Mouse (Mus musculus) limb, embryonic 11.5 days (tissue): ENCODE measurements around the gene Ldah. TPM values are rescaled to one million over a fixed set of nuclear protein-coding genes. Genes with fewer than 3 reads are reported as not detected.

Source experiments
- ATAC-seq: fragments of 200-750 bp; cut with Nextera tagmentation; 2 replicates; pipeline ENCODE4 v1.8.0; 2017; ENCODE audit warnings: low read depth; ENCODE audit not compliant: insufficient number of reproducible peaks, low FRiP score, low TSS enrichment
- DNase-seq: peaks from one replicate; pipeline ENCODE4 v3.0.0-alpha.2; 2015; ENCODE audit warnings: low spot score
- H3K27ac ChIP-seq: fragments of 300-500 bp; sonication (generic); replicated peaks from 2 replicates; pipeline ENCODE4 v1.5.1; 2014; ENCODE audit warnings: low read depth, mild to moderate bottlenecking, low read length
- H3K27me3 ChIP-seq: fragments of 300-500 bp; sonication (generic); 2 replicates; pipeline ENCODE4 v1.6.1; 2014; ENCODE audit warnings: mild to moderate bottlenecking, low read length, mixed read lengths; ENCODE audit not compliant: control insufficient read depth, insufficient read depth
- H3K36me3 ChIP-seq: fragments of 300-500 bp; sonication (generic); 2 replicates; pipeline ENCODE4 v1.6.1; 2014; ENCODE audit warnings: mild to moderate bottlenecking, low read length, moderate library complexity, mixed read lengths; ENCODE audit not compliant: control insufficient read depth, insufficient read depth
- H3K4me1 ChIP-seq: fragments of 300-500 bp; sonication (generic); 2 replicates; pipeline ENCODE4 v1.6.1; 2014; ENCODE audit warnings: low read length, mixed read lengths; ENCODE audit not compliant: control insufficient read depth, insufficient read depth
- H3K4me2 ChIP-seq: fragments of 300-500 bp; sonication (generic); 2 replicates; pipeline ENCODE4 v1.6.1; 2014; ENCODE audit warnings: low read depth, mild to moderate bottlenecking, moderate library complexity; ENCODE audit not compliant: severe bottlenecking
- H3K4me3 ChIP-seq: fragments of 300-500 bp; sonication (generic); 2 replicates; pipeline ENCODE4 v1.5.1; 2014; ENCODE audit warnings: low read depth, low read length
- H3K9ac ChIP-seq: fragments of 300-500 bp; sonication (generic); 2 replicates; pipeline ENCODE4 v1.6.1; 2014; ENCODE audit warnings: mild to moderate bottlenecking, low read length
- H3K9me3 ChIP-seq: fragments of 300-500 bp; sonication (generic); 2 replicates; pipeline ENCODE4 v1.6.1; 2016; ENCODE audit warnings: low read length; ENCODE audit not compliant: control insufficient read depth
- WGBS: fragments of 180-500 bp; shearing (Covaris S2); extraction: QIAGEN DNeasy Blood & Tissue Kit; methylation state at CpG from one replicate; pipeline ENCODE4 v1.1.7; 2014; 5-methylcytosine and 5-hydroxymethylcytosine counted together
- polyA plus RNA-seq: library from polyadenylated mRNA; unstranded; fragments of >200 nt; fragmentation: Nextera tagmentation; extraction: Ambion mirVana; gene quantifications from 2 replicates; pipeline ENCODE4 v1.2.1, GENCODE M21; 2014

Ldah gene
- polyA plus RNA-seq, 1 experiment from 2014 or later = 62.2 TPM

DNA sequence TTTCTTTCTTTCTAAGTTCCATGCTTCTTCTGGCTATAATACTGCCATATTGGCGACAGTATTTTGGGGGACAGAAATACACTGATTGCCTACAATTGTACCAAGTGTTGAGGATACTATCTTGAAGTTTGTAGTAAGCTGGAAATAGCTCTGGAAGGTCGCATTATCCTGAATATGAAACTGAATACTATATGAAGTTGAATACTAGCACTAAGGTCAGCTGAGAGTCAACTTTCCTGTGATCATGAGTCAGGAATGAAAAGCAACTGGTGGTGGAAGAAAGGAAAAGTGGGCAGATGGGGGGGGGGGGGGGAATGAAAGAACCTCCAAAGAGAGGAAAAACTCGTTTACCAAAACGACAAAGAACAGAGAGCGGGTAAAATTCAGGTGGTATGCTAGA, 329 bp upstream of the Ldah start:
- ATAC-seq (no peak; the same call in 1 of the 2 replicates), DNase-seq (no peak)
- H3K4me2 ChIP-seq = peak overlapping the region; percentile 67
- WGBS = 17% methylated on average over 5 of the region's 5 CpGs
- no peaks in the 10 kb centered on the region for H3K4me1 ChIP-seq
- no peaks in the 10 kb centered on the region for H3K9me3 ChIP-seq
- no peaks in the 10 kb centered on the region for H3K36me3 ChIP-seq
- H3K9ac ChIP-seq = peak overlapping the region; percentile 63
- H3K4me3 ChIP-seq = peak overlapping the region; percentile 53
- no peaks in the 10 kb centered on the region for H3K27me3 ChIP-seq
- H3K27ac ChIP-seq = no peak overlapping the region

DNA sequence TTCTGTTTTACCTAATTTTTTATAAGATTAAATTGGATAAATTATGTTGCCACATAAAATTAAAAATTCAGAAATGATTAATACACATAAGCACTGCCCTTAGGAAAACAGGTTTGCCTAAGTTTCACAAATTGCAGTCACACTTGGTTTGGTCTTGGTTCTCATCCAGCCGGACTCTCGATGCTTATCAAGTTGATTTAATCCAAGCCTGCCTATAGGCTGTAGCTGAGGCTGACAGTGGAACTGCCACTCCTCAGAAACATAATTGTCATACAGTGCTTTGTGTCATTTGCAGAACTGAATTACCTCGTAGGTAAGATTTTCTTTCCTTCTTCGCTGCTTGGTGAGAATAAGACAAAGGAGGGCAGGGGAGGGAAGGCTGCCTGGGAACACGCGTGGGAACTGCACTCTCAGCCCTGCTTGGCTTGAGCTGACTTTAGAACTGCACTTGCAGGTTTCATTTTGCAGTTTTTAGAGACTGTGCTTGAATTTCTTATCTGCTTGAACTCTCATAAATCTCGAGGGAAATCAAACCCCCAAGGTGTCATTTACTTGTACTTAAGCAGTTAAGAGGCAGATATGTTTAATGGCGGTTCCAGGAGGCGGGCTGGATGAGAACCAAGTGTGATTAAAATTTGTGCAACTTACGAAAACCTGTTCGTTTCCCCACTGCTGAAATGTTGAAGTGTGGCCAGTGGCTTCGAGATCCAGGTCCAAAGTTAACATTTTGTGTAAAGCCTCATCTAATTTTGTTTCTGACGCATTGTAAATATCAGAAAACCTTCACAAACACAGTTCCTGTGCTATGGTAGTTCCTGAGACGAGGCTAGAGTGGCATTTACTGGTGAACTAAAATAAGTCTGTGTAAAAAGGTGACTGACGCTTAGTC, 8.7 kb downstream of the Ldah start:
- Histone ChIP-seq H3K36me3 (no peaks in the 10 kb centered on the region), H3K27me3 (no peaks in the 10 kb centered on the region), H3K9me3 (no peaks in the 10 kb centered on the region), H3K9ac (no peak overlapping the region), H3K4me2 (no peak overlapping the region), H3K4me1 (no peaks in the 10 kb centered on the region), H3K27ac (no peak overlapping the region), H3K4me3 (no peak overlapping the region)
- 88% methylated on average over 15 of the region's 15 CpGs for WGBS
- DNase-seq (no peak), ATAC-seq (no peak)

DNA sequence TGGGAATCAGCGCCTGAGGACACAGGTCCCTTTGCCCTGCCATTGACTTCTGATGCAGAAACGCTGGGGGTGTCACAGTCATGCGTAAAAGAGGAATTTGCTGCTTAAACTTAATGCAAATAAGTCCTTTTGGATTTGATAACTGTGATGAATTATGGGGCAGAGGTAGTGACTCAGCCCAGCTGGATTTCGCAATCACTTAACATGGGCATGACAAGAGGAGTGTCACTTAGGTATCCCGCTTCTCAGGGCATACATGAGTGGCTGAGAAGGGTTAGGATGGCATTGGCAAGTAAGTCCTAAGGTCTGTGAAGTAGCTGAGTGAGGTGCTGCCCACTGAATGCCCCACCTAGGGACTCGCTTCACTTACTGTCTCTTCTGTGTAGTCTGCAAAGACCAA, 15.1 kb downstream of the Ldah start:
- no peaks in the 10 kb centered on the region for H3K27me3 ChIP-seq
- H3K27ac ChIP-seq = no peak overlapping the region
- no peak overlapping the region for H3K4me2 ChIP-seq
- 93% methylated on average over 6 of the region's 6 CpGs for WGBS
- ATAC-seq (no peak), DNase-seq (no peak)
- H3K9me3 ChIP-seq = no peaks in the 10 kb centered on the region
- no peak overlapping the region for H3K9ac ChIP-seq
- H3K36me3 ChIP-seq = no peaks in the 10 kb centered on the region
- H3K4me3 ChIP-seq = no peak overlapping the region
- H3K4me1 ChIP-seq = no peaks in the 10 kb centered on the region

DNA sequence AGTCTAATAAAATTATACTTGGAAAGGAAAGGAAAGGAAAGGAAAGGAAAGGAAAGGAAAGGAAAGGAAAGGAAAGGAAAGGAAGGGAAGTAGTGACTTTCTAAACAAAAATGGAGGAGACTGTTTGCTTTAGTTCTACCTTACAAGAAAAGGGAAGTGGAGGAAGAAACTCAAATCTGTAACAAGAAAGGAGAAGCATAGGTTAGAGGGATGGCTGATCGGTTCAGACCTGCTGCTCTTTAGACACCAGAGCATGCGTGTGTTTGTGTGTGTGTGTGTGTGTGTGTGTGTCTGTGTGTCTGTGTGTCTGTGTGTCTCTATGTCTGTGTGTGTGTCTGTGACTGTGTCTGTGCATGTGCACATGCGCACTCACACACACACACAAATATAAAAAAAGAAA, 23.2 kb downstream of the Ldah start:
- no peak overlapping the region for H3K4me2 ChIP-seq
- WGBS = 97% methylated on average over 3 of the region's 3 CpGs
- peaks cover 3% of the 10 kb centered on the region; the same call in 1 of the 2 replicates for H3K36me3 ChIP-seq
- H3K9me3 ChIP-seq = no peaks in the 10 kb centered on the region
- ATAC-seq (no peak), DNase-seq (no peak)
- no peaks in the 10 kb centered on the region for H3K27me3 ChIP-seq
- H3K27ac ChIP-seq = no peak overlapping the region
- H3K9ac ChIP-seq = no peak overlapping the region
- H3K4me1 ChIP-seq = no peaks in the 10 kb centered on the region
- no peak overlapping the region for H3K4me3 ChIP-seq

DNA sequence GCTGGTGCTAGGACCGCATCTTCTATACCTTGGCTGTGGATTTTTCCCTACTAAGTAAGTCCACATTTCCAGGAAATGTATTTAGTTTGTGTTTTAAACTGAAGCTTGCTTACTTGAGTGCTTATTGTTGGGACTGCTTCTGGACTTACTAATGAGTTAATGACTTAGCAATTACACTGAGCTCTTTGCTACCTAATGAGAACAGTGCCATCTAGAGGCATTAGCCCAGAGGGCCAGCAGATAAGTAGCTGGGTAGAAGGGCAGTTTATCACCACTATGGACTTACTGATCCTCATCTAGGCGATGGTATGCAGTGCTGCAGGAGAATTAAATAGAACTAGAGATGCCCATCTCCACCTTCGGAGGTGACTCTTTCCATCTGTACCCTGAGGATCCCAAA, 24.8 kb downstream of the Ldah start:
- 79% methylated on average over 3 of the region's 3 CpGs for WGBS
- DNase-seq = no peak
- no peak overlapping the region for H3K27ac ChIP-seq
- H3K9ac ChIP-seq = no peak overlapping the region
- H3K4me2 ChIP-seq = no peak overlapping the region
- H3K36me3 ChIP-seq = peaks cover 3% of the 10 kb centered on the region; the same call in 1 of the 2 replicates
- no peaks in the 10 kb centered on the region for H3K9me3 ChIP-seq
- no peak overlapping the region for H3K4me3 ChIP-seq
- H3K27me3 ChIP-seq = no peaks in the 10 kb centered on the region
- no peak for ATAC-seq
- no peaks in the 10 kb centered on the region for H3K4me1 ChIP-seq

DNA sequence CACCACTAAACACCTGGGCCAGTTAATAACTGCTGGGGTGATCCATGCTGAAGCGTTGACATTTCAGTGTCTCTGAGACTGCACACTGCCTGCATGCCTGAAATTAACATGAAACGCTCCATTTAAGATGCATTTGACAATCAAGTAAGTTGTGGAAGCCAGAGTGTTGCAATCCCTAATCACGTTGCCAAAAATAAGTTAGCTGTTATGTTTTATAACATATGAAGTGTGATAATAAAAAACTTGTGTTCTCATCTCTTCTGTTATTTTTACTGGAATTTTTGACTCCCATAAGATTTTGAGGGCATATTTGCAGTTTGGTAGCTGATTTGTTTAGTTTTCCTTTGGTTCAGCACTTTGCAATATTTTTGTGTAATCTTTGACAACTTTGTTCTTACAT, 34.3 kb downstream of the Ldah start:
- Histone ChIP-seq H3K36me3 (0 out of 2 replicates have a peak, but pooled peaks cover 3% of the 10 kb centered on the region), H3K4me1 (no peaks in the 10 kb centered on the region), H3K4me2 (no peak overlapping the region), H3K4me3 (no peak overlapping the region), H3K9ac (no peak overlapping the region), H3K9me3 (no peaks in the 10 kb centered on the region), H3K27me3 (no peaks in the 10 kb centered on the region), H3K27ac (no peak overlapping the region)
- ATAC-seq = no peak
- no peak for DNase-seq
- 71% methylated on average over 3 of the region's 3 CpGs for WGBS

DNA sequence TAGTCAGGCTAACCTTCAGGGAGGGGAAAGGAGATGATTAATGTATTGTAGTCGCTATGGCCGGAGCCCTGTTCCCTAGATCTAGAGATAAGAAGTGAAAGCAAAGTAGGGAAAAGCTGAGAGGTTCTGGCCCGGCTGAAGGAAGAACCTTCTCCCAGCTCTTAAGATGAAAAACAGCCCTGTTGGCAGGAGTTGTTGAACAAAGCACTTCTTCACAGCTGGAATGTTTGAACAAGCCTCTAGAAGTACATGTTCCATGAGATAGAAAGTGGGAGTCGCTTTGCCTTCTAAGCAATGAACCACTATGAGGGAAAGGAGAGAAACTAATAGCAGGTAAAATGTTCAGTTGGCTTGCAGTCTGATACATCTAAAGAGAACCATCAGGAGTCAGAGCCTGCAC, 36.8 kb downstream of the Ldah start:
- H3K9me3 ChIP-seq = no peaks in the 10 kb centered on the region
- no peaks in the 10 kb centered on the region for H3K36me3 ChIP-seq
- no peaks in the 10 kb centered on the region for H3K4me1 ChIP-seq
- no peak overlapping the region for H3K9ac ChIP-seq
- WGBS = 73% methylated on average over 4 of the region's 4 CpGs
- no peak overlapping the region for H3K27ac ChIP-seq
- H3K27me3 ChIP-seq = no peaks in the 10 kb centered on the region
- no peak overlapping the region for H3K4me3 ChIP-seq
- no peak for ATAC-seq
- DNase-seq = no peak
- H3K4me2 ChIP-seq = no peak overlapping the region

DNA sequence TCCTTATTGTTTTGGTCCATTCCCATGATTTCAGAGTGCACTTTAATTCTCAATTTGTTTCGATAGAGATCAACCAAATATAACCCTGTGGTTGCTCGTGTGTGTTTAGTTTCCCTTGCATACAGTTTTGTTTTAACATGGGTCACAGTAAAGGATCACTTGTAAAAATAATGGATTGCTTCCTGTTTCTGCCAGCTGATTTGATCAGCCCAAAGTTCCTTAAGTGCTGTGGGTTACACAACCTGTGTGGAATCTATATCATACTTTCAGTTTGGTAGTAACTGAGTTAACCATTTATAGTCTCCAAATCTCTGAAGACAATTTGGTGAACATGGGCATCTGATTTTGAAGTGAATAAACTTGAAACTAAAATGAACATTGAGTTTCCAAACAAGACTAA, 52.4 kb downstream of the Ldah start:
- Histone ChIP-seq H3K9me3 (no peaks in the 10 kb centered on the region), H3K27me3 (no peaks in the 10 kb centered on the region), H3K9ac (no peak overlapping the region), H3K27ac (no peak overlapping the region), H3K4me3 (no peak overlapping the region), H3K4me1 (no peaks in the 10 kb centered on the region), H3K4me2 (no peak overlapping the region), H3K36me3 (no peaks in the 10 kb centered on the region)
- no peak for DNase-seq
- 67% methylated on average over 2 of the region's 2 CpGs for WGBS
- no peak for ATAC-seq

DNA sequence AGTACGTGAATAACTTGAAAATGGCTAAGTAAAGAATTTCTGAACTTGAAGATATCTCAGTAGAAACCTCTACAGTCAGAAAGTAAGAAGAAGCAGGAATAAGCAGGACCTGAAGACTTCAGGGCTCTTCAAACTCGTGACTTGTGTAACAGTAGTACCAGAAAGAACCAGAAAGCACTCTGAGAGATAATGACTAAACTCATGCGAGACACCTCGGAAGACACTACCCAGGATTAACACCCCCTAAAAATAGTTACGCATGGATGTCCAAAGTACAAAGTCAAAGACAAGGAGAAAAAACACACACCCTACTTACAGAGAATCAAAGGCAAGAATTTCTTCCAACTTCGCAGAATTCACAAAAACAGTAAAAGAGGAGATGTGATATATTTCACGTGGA, 58.4 kb downstream of the Ldah start:
- Histone ChIP-seq H3K4me1 (no peaks in the 10 kb centered on the region), H3K27ac (no peak overlapping the region), H3K4me2 (no peak overlapping the region), H3K27me3 (no peaks in the 10 kb centered on the region), H3K4me3 (no peak overlapping the region), H3K36me3 (no peaks in the 10 kb centered on the region), H3K9ac (no peak overlapping the region), H3K9me3 (no peaks in the 10 kb centered on the region)
- whole genome bisulfite sequencing = 93% methylated on average over 7 of the region's 7 CpGs
- ATAC-seq (no peak), DNase-seq (no peak)
